Mouse (Mus musculus): ENCODE measurements around the gene Arhgef10l.

The Arhgef10l gene

DNA sequence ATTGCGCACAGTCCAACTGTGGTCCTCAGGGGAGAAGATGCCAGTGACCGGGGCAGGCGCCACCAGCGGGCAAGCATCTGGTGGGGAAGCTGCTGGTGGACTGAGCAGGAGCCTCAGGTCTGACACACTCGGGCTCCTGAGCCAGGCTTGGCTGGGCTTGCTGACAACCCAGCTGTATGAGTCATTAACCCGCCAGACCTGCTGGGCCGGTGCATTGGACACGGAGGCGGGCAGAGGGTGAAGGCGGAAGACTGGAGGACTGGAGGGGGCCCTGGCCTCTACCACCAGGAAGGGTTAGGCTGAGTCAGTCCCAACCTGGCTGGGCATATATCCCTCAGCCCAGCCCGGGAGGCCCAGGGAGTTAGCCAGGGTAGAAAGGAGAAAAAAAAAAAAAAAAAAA, at the start of gene Arhgef10l:
Gene Arhgef10l, minus strand, starts transcription at position 253 of the 400 bp plus-strand sequence.
- DNase-seq (ENCODE audit: low read depth, low spot score), result no peak

DNA sequence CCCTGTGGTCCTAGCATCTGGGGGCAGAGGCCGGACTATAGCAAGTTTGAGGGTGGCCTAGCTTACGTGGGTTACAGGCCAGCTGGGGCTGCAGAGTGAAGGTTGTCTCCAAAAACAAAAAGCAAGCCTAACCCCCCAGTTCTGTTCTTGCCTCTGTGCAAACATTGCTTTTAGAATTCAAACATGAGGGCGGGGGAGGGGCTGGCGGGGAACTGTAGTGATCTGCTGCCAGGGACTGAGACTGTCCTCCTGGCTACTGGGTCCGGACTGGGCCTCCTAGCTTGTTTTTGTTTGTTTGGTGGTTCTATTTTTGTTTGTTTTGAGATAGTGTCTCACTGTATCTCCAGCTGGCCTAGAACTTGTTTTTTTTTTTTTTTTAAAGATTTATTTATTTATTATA, 48.8 kb upstream of the Arhgef10l start:
- DNase-seq (ENCODE audit: low read depth, low spot score), result no peak

- DNase-seq (ENCODE audit: low read depth, low spot score), result peak; percentile 91
Measured at GRCm38 (mm10) chr4:140713480-140714365, 47.9 kb upstream of the Arhgef10l start.

DNA sequence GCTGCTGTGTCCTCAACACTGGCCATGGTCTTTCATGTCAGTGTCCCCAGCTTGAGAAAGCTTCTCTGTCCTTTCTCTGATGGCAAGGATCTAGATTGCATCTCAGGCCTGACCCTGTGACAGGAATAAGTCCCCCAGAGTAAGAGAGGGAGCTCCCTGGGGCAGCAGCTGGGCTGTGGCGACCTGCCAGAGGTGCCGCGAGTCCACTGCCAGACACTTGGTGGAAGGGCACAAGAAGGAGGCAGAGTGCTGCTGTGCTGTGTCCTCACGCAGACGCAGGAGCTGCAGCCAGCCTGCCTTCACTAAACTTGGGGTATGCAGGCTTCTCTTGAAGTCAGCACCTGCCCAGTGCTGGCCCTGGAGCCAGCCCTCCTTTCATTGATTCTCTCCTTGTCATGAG, 45.5 kb upstream of the Arhgef10l start:
- no peak for DNase-seq (ENCODE audit: low read depth, low spot score)

- DNase-seq (ENCODE audit: low read depth, low spot score), result no peak
Measured at GRCm38 (mm10) chr4:140710781-140711180, 45.0 kb upstream of the Arhgef10l start.

GRCm38 (mm10) chr4:140709617-140710016, 43.8 kb upstream of the Arhgef10l start:
- no peak for DNase-seq (ENCODE audit: low read depth, low spot score)

DNA sequence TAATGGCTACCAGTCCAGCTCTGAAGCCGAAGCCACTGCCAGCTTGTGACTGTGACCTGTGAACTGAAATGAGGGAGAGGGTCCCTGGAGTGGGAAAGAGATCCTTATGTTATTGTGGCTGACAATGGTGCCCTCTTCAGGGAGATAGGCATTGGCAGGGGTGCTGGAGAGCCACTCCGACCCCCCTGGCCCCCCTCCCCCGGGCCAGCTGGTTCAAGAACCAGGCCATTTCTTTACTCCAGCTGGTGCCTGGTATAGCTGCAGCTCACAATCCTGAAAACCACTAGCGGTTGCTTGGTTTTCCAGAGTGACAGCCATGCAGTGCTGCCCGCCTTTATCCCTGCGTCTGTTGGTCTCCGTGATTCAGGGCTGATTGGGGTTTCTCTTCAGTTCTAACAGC, 43.3 kb upstream of the Arhgef10l start:
- no peak for DNase-seq (ENCODE audit: low read depth, low spot score)

DNA sequence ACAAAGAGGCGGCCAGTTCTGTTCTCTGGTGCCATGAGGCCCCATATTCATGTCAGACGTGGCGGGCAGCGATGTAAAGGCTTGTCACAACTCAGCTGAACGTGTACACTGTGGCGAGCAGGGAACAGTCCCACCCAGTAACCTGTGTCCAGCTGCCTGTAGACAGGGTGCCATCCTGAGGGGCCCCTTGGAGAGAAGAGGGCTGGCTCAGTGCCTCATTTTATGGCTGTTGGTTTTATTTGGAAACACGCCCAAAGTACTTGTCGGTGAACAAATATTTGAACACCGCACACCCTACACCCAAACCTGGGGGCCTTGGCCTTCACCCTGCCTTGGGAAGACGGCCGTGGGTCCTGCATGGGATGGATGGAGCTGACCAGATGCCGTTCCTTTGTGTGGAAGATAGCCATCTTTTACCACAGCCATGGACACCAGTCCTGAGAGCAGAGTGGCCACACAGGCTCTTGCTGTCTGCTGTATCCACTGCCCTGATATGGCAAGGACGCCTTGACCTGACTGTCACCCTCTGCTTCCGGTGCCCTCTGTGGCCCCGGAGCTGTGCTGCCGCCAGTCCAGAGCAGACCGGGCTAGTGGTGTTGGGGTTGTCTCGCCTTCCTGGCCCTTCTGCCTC, 42.6 kb upstream of the Arhgef10l start:
- no peak for DNase-seq (ENCODE audit: low read depth, low spot score)

DNA sequence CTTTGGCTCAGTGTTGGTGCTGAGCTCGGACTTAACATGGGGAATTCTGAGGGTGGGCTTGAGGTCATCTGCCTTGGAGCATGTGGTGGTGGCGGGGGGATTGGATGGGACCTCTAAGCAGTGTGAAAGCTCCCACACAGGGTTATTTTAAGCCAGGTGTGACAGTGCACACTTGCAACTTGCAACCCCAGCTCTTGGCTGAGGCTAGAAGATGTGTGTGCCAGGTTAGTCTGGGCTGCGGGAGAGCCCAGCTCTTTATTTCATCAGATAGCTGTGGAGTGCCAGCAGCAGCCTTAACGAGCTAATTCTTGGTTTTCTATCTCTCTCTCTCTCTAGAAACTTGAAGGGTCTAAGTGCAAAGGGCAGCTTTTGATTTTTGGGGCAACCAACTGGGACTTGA, 41.8 kb upstream of the Arhgef10l start:
- DNase-seq (ENCODE audit: low read depth, low spot score), result no peak

DNA sequence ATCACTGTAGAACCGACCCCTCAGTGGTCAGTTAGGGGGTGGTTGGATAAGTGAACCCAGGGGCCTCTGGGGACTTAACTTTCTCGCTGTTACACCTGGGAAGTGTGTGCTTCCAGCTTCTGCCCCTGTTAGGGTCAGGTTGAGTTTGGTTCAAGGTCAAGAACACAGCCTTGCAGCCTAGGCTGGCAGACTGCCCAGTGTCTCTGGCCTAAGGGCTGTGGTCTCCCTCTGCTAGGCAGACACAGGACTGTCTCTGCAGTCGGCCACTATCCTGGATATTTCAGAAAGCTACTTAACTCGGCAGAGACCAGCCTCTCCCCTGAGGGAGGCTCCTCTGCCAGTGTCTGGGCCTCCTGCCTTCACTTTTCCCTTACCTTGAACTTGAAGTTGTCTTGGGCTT, 38.4 kb upstream of the Arhgef10l start:
- no peak for DNase-seq (ENCODE audit: low read depth, low spot score)

DNA sequence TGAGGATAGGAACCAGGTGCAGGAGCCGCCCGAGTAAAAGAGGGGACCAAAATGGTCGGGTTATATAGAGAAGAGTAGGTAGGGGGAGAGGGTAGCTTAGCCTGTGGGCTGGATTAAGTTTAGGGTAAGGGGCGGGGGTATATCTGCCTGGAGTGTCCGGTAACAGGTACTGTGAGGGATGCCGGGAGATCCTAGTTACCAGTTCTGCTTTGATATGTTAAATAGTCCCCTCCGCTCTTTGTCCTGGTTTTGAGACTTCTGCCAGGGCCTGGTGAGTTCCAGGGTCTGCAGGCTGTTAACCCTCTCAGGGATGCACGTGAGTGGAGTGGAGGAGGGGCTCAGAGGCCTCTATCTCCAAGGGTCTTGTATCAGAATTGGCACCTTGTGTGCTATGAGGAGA, 37.8 kb upstream of the Arhgef10l start:
- peak; percentile 96 for DNase-seq (ENCODE audit: low read depth, low spot score)

- DNase-seq (ENCODE audit: low read depth, low spot score), result peak; percentile 66
Measured at GRCm38 (mm10) chr4:140702611-140703327, 37.0 kb upstream of the Arhgef10l start.

DNA sequence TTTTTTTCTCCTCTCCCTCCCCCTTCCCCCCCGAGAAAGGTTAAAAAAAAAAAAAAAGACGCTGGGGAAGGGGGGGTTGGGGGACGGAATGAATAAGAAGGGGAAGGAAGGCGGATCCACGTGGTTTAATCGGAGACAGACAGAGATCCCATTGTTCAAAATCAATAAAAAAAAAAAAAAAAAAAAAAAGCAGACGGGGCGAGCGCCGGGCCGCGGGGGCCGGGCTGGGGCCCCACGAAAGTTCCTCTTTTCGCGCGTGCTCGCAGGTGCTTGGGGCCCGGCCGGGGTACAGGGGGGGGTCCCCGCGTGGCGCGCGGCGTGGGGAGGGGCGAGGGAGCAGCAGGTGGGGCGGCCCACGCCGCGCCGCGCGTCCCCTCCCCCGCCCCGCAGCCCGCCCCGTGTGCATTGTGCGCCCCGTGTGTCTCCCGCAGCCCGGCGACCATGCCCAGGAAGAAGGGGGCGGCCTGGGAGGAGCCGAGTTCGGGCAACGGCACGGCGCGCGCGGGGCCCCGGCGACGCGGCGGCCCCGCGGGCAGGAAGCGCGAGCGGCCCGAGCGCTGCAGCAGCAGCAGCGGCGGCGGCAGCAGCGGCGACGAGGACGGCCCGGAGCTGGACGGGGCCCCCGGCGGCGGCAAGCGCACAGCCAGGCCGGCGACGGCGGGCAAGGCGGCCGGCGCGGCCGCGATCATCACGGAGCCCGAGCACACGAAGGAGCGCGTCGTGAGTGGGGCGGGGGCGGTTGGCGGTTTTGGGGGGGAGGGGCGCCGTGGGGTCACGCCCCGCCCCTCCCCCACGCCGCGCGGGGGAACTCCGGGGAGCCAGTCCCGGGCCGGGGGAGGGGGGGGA, 36.1 kb upstream of the Arhgef10l start:
- no peak for DNase-seq (ENCODE audit: low read depth, low spot score)

DNA sequence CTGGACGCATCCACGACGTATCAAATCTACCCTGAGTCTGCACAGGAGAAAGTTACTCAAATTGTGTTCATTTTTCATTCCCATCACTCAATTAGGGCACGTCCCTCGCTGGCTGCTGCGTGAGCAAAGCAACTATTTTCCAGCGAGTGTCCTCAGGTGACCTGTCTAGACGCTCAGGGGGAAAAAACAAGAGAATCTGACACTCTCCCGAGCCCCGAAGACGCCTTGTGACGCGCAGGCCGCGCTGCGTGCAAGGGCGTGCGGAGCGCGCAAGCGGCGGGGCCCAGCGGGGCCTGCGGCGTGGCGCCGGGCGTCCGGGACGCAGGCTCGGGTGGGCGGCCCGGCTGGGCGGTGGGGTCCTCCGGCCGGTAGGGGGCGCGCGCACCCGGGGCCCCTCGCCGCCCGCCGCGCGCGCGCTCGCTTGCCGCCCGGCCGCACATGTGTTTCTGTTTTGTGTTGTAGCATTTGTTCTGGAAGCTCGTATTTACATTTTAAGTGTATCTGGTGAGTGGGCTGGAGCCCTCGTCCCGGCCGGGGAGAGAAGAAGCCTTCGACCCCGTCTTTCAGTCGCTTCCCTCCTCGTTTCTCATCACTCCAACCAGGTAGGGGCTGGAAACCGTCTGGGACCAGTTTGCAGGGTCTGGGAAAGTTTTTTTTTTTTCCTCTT, 35.4 kb upstream of the Arhgef10l start:
- DNase-seq (ENCODE audit: low read depth, low spot score), result peak; percentile 88

DNA sequence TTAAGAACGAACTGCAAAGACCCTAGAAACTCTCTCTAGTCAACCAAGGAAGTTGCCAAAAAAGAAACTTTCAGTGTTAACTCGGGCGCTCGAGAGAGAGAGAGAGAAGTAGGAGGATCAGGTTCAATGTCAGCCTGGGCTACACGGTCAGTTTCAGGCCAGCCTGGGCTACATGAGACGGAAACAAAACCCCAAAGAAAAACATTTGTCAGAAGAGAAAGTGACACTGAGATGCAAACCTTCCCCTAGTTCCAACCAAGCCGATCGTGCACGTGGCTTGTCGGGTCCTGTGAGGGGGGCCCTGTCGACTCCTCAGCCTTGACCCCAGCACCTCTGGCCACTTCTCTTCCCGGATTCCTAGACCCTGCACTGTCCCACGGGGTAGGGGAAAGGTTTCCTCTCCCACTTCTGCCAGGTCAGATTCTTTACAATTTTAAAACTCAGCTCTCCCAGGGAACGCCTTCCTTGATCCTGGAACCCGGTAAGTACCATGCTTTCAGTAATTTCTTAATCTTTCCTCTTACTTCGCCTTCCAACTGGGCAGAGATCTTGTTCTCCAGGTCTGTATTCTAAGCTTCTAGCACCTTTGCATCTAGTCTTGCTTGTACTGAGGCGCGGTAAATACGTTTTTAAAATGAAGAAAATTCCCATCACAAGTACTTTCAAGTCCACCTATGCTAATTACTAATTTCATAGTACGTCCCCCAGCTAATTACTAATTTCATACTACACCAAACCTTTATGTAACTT, 34.6 kb upstream of the Arhgef10l start, which contains the start of gene Rcc2:
Gene Rcc2, plus strand, starts transcription at position 273 of the 750 bp plus-strand sequence.
- no peak for DNase-seq (ENCODE audit: low read depth, low spot score)

DNA sequence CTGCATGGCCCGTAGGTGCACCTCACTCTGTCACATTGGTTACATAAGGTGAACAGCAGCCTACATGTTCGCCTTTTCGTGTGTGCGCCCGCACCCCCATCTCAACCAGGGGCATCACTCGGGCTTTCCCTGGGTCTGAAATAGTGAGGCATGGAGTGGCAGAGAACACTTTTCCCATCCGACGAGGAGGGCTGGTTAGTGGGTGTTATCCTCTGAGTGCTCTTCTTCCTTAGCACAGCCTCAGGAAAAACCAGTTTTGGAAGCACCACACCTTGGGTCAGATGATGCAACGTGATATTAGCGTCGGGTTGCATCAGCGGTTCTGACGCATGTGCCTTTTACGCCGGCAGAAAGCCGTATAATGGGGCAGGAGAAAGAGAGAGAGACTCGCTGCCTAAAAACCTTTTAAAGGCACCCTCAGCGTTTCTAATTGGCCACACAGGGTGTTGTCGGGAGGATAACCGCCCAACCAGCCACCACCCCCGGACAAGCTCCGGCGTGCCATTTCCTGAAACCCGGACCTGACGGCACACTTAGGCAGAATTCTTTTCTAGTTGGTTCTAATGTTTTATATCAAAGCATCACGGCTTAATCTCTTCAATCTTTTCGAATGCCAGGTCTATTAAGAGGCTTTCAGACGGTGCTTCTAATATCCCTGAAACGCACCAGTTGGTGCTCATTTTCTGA, 33.8 kb upstream of the Arhgef10l start:
- peak; percentile 85 for DNase-seq (ENCODE audit: low read depth, low spot score)

DNA sequence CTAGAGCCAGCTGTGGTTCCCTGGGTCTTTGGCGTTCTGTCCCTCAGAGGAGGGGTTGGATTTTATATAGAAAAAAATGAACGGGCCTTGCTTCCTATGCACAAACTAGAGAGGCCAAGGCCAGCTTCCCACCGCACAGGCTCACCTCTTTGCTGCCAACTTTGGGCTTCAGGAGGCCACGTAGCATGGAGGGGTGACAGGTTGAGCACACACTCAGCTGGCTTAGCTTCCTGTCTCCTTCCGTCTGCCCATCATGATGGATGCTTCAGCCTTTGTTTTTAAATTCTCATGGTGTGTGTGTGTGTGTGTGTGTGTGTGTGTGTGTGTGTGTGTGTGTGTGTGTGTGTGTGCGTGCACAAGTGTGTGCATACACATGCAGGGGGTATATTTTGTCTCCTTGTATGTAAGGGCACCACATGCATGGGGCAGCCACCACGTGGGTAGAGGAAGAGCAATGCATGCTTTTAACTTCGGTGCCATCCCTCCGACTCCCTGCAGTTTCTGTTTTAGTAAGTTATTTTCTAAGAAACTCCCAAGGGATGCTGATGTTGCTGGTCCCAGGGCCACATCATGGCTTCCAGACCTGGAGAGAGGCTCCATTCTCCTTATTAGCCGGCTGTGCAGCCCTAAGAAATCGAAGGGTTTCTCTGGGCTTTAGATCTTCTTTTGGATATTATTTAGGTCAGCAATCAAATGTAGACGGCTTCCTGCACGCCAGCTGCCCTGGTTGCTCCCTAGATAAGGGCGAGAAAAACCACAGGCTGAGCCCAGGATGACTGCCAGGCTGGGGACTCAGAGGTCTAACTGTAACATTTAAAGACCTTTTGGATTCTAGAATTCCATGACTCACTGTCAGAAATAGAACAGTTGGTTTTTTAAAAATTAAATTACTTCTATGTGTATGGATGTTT, 30.1 kb upstream of the Arhgef10l start:
- no peak for DNase-seq (ENCODE audit: low read depth, low spot score)

- no peak for DNase-seq (ENCODE audit: low read depth, low spot score)
Measured at GRCm38 (mm10) chr4:140695146-140695545, 29.3 kb upstream of the Arhgef10l start.
